Mouse (Mus musculus): ENCODE measurements around the gene Plin4.
A peak's percentile ranks its signal among the peaks of the same experiment; 100 is the strongest.

Gene Plin4

GRCm38 (mm10) chr17:56109219-56110051 lies at the start of gene Plin4:
Plin4 (minus strand) TSS chr17:56109803.
- no peak for DNase-seq

- DNase-seq = no peak
Observed at GRCm38 (mm10) chr17:56153643-56154042, 44.0 kb upstream of the Plin4 start.

GRCm38 (mm10) chr17:56149897-56150296 lies 40.3 kb upstream of the Plin4 start:
- no peak for DNase-seq

GRCm38 (mm10) chr17:56148790-56149618 lies 39.4 kb upstream of the Plin4 start:
- no peak for DNase-seq

GRCm38 (mm10) chr17:56148280-56148679 lies 38.7 kb upstream of the Plin4 start:
- peak; percentile 29 for DNase-seq

DNA sequence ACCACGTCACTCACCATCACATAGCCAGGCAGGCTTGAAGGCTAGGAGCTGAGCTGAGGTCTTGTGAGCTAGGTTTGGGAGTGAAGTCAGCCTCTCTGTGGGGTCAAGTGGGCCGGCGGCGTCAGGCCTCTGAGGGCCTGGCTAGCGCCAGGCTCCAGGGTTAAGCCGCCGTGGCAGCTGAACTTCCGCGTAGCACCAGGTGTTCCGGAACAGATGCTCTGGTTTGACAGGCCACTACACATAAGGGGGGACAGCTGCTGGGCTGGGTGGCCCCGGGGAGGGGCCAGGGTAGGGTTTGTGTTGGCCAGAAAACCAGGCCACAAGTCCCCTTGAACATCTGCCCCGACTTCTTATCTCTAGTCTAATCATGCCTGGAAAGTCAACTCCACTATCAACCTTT lies 37.8 kb upstream of the Plin4 start:
- DNase-seq = no peak

- no peak for DNase-seq
Observed at GRCm38 (mm10) chr17:56146131-56146530, 36.5 kb upstream of the Plin4 start.

GRCm38 (mm10) chr17:56144546-56144945 lies 34.9 kb upstream of the Plin4 start:
- no peak for DNase-seq

- DNase-seq = peak; percentile 59
Observed at GRCm38 (mm10) chr17:56141702-56142605, 32.4 kb upstream of the Plin4 start.

- peak; percentile 84 for DNase-seq
Observed at GRCm38 (mm10) chr17:56139858-56140595, 30.4 kb upstream of the Plin4 start, which contains the start of gene Sema6b. Sema6b (minus strand) TSS chr17:56140343.

DNA sequence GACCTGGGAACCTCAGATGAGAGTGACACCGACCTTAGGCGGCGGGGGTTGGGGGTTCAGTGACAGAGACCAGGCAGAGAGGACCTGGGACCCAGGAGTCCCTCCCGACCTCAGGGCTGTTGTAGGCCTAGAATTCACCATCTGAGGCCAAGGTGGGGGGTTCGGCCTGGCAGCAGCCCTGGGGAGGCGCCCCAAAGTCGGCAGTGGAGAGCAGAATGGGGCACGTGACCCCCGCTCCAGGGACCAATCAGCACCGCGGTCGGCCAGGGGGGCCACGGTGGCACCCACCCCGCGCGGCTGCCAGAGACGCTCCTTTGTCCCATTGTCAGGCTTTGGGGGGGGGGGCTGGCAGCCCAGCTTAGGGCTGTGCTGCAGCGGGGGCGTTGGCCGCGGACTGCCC lies 29.8 kb upstream of the Plin4 start:
- no peak for DNase-seq

DNA sequence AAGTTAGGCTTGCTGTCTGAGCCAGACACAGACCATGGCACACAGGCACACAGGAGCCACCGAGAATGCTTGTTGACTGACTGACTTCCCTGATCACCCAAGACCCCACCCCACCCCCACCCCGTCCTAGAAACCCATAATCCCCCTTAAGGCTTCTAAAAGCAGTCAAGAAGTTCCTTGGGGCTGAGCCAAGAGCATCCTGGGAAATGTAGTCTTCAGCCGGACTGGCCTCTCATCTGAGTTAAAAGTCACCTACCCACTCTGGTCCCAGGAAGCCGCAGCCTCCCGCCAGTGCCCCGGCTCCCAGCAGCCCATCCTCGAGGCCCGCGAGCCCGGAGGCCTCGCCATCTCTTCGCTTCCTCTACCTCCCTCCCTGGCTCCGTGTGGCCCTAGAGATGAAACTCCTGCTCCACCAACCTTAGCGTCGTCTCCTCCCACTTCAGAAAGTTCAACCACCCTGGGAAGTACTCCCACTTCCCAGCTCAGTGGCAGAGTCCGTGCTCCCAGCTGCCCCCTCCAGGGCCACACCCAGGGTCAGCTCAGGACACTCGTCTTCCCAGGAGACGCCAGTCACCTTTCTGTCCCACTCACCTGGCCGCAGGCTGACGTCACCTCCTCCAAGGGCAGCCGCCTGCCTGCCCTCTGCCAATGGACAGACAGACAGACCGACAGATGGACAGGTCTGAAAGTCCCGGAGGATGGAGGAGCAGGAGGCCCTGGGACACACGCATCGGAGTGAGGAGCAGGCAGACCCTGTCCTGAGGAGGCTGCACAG lies 28.4 kb upstream of the Plin4 start:
- DNase-seq = no peak

DNA sequence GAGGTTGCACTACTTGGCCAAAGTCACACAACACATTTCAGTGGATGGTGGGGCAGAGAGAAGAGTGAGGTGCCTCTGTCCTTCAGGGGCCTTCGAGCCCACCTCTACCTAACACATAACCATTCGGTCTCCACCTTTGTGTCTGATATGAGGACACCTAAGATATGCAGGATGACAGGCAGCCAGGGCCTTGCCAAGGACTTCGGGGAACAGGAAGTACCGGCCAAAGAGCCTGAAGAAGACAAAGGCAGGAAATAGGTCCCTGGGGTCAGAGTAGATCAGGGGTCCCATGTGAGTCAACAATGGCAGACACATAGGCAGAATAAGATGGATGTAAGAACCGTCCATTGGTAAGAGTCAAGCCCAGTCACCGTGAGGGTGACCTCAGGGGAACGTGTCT lies 27.0 kb upstream of the Plin4 start:
- no peak for DNase-seq

GRCm38 (mm10) chr17:56134463-56134971 lies 24.9 kb upstream of the Plin4 start:
- peak; percentile 82 for DNase-seq

GRCm38 (mm10) chr17:56133457-56134363 lies 24.1 kb upstream of the Plin4 start:
- peak; percentile 34 for DNase-seq

DNA sequence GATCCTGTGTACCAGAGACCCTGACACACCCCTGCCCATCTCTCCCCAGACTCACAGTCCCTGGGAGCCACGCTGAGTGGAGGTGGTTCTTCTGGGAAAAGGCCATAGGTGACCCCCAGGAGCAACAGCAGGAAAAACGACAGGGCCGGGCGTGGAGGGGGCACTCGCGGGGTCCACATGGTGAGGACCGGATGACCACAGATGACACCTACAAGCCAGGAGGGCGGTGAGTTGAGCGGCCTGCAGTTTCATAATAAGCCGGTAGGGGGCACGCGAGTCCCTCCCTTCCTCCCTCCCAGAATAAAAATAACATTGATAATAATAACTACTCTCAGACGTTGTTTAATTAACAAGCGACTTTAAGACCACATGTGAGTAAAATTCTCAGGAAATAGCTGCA lies 23.1 kb upstream of the Plin4 start:
- DNase-seq = peak; percentile 67

DNA sequence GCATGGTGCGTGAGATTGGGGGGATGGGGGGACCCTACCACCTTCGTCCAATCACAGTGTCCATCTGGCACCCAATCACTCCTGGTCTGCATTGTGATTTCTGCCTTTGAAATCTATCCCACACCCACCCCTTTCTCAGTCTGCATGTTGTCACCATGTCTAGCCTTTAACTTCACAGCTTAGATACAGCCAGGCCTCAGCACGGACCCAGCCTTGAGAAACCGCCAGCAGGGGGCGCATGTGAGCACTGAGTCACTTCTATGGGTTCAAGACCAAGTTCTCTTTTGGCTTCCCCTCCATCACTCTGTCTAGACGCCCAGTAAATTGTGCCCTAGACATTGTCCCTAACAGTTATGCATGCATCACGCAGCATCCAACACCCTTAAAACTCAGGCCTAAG lies 22.2 kb upstream of the Plin4 start:
- DNase-seq = peak; percentile 79

GRCm38 (mm10) chr17:56131136-56131535 lies 21.5 kb upstream of the Plin4 start:
- no peak for DNase-seq

GRCm38 (mm10) chr17:56128246-56128645 lies 18.6 kb upstream of the Plin4 start:
- no peak for DNase-seq

GRCm38 (mm10) chr17:56126175-56126574 lies 16.6 kb upstream of the Plin4 start:
- DNase-seq = no peak
